Mouse (Mus musculus) erythroblast, embryonic 14.5 days (primary cell): ENCODE measurements at regions not wholly inside any gene's neighbourhood (a gene's known extent, or its start where the extent isn't known, plus 50 kb on each side); places are given as distances from the start of the nearest gene placed in this dataset.

ENCODE experiments used
- H3K27me3 ChIP-seq: 2 replicates; pipeline ENCODE4 v1.6.1; 2012; ENCODE audit warnings: inconsistent platforms; ENCODE audit not compliant: control insufficient read depth
- H3K36me3 ChIP-seq: 2 replicates; pipeline ENCODE4 v1.6.1; 2012; ENCODE audit warnings: mild to moderate bottlenecking, inconsistent platforms; ENCODE audit not compliant: control insufficient read depth
- H3K4me1 ChIP-seq: 2 replicates; pipeline ENCODE4 v1.6.1; 2012; ENCODE audit warnings: inconsistent platforms; ENCODE audit not compliant: control insufficient read depth
- H3K4me3 ChIP-seq: replicated peaks from 2 replicates; pipeline ENCODE3; 2012; ENCODE audit warnings: moderate library complexity, mild to moderate bottlenecking, inconsistent platforms
- H3K9me3 ChIP-seq: 2 replicates; pipeline ENCODE4 v1.6.1; 2012; ENCODE audit warnings: low read length, inconsistent platforms, mixed read lengths; ENCODE audit not compliant: control insufficient read depth
- GATA1 ChIP-seq: IDR thresholded peaks from 2 replicates; pipeline ENCODE4 v1.6.1; 2012; ENCODE audit warnings: low read length, inconsistent platforms, mixed read lengths
- TAL1 ChIP-seq: IDR thresholded peaks from 3 replicates; pipeline ENCODE4 v1.6.1; 2012; ENCODE audit warnings: low read length, inconsistent platforms, mixed read lengths

DNA sequence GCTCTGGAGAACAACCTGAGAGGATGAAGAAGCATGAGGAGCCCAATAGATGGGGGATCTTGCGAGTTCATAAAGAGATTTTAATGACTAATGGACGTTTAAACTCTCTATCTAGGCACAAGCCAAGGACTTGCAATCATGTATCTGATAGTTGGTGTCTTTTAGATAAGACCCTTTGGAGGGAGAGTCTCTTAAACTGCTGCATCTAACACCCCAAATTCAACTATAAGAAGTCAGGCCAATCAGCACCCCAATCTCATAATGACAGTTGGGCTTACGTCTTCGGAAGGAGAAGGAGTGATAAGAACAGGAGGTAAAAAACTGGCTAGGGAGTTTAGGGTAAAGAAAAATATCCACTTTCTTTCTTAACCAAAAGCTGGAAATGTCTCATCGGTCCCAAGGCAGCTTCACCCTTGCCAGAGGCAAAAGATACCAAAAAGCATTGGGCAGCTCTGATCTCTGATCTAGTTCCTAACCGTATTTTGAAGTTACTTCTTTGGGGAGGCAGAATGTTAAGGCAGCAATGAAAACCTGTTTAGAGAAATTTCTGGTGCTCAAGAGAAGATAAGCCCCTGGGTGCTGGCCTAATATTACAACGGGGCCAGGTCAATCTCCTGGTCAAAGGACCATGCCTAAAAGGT is 173.6 kb upstream of the Atp2b1 start:
- Histone ChIP-seq H3K36me3 (no peaks in the 10 kb centered on the region), H3K4me1 (peaks cover 1% of the 10 kb centered on the region; the same call in 1 of the 2 replicates), H3K27me3 (no peaks in the 10 kb centered on the region), H3K9me3 (no peaks in the 10 kb centered on the region), H3K4me3 (no peak overlapping the region)
- TF ChIP-seq GATA1 = no peak
- no peak for TF ChIP-seq TAL1

GRCm38 (mm10) chr10:98741398-98741797 is 172.8 kb upstream of the Atp2b1 start:
- H3K4me1 ChIP-seq = peaks cover 1% of the 10 kb centered on the region; the same call in 1 of the 2 replicates
- H3K9me3 ChIP-seq = no peaks in the 10 kb centered on the region
- H3K27me3 ChIP-seq = no peaks in the 10 kb centered on the region
- H3K36me3 ChIP-seq = no peaks in the 10 kb centered on the region
- TF ChIP-seq GATA1 = no peak
- no peak for TF ChIP-seq TAL1
- no peak overlapping the region for H3K4me3 ChIP-seq

DNA sequence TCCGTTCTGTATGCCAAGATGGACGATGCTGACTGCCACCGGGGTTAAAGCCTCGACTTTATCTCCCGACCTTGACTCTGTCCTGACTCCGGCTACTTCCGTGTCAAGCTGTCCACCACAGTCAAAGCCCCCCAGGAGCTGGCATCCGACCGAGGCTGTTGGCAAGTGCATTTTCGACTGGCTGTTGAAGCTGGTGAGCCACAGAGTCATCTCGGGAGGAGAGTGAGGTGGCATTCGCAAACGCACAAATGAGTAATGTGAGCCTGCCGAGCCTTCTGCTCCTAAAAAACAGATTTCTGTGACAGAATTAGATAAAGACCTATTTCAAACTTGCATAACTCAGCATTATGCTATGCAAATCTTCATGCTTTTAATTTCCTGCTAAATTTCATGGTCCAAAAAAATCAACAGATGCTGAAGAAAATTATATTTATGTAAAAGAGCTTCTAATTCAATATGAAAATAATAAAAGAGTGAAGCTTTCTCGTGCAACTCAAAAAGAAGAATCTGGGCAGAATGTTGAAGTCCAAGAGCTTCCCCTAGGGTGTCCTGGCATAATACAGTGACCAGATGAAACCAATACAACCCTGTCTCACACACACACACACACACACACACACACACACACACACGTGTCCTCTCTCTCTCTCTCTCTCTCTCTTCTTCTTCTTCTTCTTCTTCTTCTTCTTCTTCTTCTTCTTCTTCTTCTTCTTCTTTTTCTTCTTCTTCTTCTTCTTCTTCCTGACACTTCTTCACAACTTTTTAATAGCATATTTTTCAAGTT is 171.2 kb upstream of the Atp2b1 start:
- no peak for TF ChIP-seq GATA1
- TF ChIP-seq TAL1 = no peak
- H3K27me3 ChIP-seq = no peaks in the 10 kb centered on the region

DNA sequence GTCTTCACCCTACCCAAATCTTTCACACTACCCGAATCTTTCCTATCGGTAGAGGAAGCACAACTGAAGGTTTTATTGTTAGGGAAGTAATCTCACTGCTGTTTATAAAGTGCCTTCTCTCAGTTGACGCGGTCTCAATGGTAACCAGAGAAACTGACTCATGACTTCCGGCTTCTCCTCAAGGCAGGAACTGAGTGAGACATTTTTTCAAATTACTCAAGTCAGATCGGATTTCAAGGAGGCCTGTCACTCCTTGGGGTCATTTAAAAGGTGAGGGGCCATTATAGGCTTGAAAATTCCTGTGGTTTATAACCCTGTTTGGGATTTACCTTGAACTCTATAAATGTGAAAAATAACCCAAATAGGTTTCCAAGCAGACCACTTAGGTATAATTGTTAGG is 170.0 kb upstream of the Atp2b1 start:
- no peaks in the 10 kb centered on the region for H3K36me3 ChIP-seq
- H3K27me3 ChIP-seq = no peaks in the 10 kb centered on the region
- H3K4me1 ChIP-seq = peaks cover 1% of the 10 kb centered on the region; the same call in 1 of the 2 replicates
- H3K4me3 ChIP-seq = no peak overlapping the region
- H3K9me3 ChIP-seq = no peaks in the 10 kb centered on the region
- TF ChIP-seq TAL1 = no peak
- TF ChIP-seq GATA1 = no peak

More for the DNA sequence above, 171.2 kb upstream of the Atp2b1 start:
- no peak overlapping the region for H3K4me3 ChIP-seq
- peaks cover 1% of the 10 kb centered on the region; the same call in 1 of the 2 replicates for H3K4me1 ChIP-seq
- H3K9me3 ChIP-seq = no peaks in the 10 kb centered on the region
- H3K36me3 ChIP-seq = no peaks in the 10 kb centered on the region

DNA sequence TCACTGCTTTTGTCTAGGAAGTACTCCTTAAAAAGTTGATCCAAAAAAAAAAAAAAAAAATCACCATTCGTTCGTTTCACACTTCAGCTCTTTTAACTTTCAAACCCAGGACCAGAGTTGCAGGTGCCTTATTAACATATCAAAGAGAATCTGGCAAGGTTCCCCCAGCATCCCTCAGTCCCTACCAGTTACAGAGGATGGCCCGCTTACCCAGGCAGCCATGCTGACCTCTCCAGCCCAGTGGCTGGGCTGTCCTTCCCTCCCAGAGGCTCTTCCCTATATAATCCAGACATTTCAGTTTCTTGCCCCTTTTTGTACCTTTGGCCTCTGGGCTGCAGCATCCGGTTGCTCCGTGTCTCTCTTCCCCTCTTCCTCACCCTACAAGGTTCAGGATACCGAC is 169.5 kb upstream of the Atp2b1 start:
- H3K27me3 ChIP-seq = no peaks in the 10 kb centered on the region
- no peak overlapping the region for H3K4me3 ChIP-seq
- no peaks in the 10 kb centered on the region for H3K9me3 ChIP-seq
- H3K4me1 ChIP-seq = peaks cover 1% of the 10 kb centered on the region; the same call in 1 of the 2 replicates
- H3K36me3 ChIP-seq = no peaks in the 10 kb centered on the region
- TF ChIP-seq TAL1 (no peak), GATA1 (no peak)

DNA sequence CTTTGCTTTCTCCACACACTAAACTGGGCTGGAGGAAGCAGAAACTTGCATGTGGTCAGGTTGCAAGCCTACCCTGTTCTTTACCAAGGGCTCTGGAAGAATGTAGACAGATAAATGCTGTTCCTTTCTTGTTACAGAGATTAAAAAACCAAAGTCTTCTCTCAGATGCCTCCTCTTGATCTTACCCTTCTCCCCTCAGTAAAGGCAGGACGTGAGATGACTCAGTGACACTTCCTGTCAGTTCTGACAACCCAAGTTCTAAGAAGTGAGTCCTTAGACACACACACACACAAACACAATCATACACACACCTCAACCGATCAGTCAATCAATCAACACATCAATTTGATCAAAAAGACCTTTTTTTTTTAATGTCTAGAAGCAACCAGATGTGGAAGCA is 168.8 kb upstream of the Atp2b1 start:
- Histone ChIP-seq H3K4me1 (peaks cover 1% of the 10 kb centered on the region; the same call in 1 of the 2 replicates), H3K9me3 (no peaks in the 10 kb centered on the region), H3K4me3 (no peak overlapping the region), H3K27me3 (no peaks in the 10 kb centered on the region), H3K36me3 (no peaks in the 10 kb centered on the region)
- TF ChIP-seq TAL1 (no peak), GATA1 (no peak)

DNA sequence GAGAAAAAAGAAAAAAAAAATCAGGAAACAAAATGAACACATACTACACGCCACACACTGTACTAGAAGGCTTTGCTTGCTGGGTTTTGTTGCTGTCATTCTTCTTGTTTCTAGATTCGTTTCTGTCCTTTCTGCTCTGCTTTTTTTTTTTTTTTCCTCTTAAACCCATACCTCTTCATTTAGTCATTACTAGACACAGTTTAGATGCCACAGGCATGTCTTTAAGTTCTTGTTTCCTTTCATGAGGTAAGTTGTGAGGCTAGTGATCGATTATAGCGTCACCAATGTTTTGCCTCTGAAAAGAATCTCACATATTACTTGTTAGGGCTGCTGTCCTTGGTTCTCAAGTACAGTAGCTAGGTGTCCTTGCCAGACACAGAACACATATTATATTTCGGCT is 168.3 kb upstream of the Atp2b1 start:
- TF ChIP-seq GATA1 (no peak), TAL1 (no peak)
- no peaks in the 10 kb centered on the region for H3K9me3 ChIP-seq
- H3K27me3 ChIP-seq = no peaks in the 10 kb centered on the region
- H3K4me1 ChIP-seq = no peaks in the 10 kb centered on the region; the same call in 1 of the 2 replicates
- no peaks in the 10 kb centered on the region for H3K36me3 ChIP-seq
- no peak overlapping the region for H3K4me3 ChIP-seq

- H3K4me1 ChIP-seq = no peaks in the 10 kb centered on the region
- no peak for TF ChIP-seq TAL1
- no peak for TF ChIP-seq GATA1
- H3K9me3 ChIP-seq = no peaks in the 10 kb centered on the region
- no peaks in the 10 kb centered on the region for H3K36me3 ChIP-seq
- no peak overlapping the region for H3K4me3 ChIP-seq
- H3K27me3 ChIP-seq = no peaks in the 10 kb centered on the region
These were observed 165.2 kb upstream of the Atp2b1 start for GRCm38 (mm10) chr10:98748856-98749583.

- H3K36me3 ChIP-seq = no peaks in the 10 kb centered on the region
- no peaks in the 10 kb centered on the region for H3K9me3 ChIP-seq
- TF ChIP-seq TAL1 = no peak
- TF ChIP-seq GATA1 = no peak
- no peak overlapping the region for H3K4me3 ChIP-seq
- no peaks in the 10 kb centered on the region for H3K4me1 ChIP-seq
- H3K27me3 ChIP-seq = no peaks in the 10 kb centered on the region
These were observed 164.6 kb upstream of the Atp2b1 start for GRCm38 (mm10) chr10:98749584-98749947.
